Mouse (Mus musculus): ENCODE measurements around the gene Mei1. TPM values are rescaled to one million over a fixed set of nuclear protein-coding genes. Genes with fewer than 3 reads are reported as not detected.
A peak's percentile ranks its signal among the peaks of the same experiment; 100 is the strongest.
"Not testable (repeated sequence)": the region's sequence is repeated elsewhere in the genome, so short reads cannot be mapped to it uniquely, and the experiment has no call there.

Mei1 gene
- polyA plus RNA-seq, 1 experiment from 2014 or later = not detected

DNA sequence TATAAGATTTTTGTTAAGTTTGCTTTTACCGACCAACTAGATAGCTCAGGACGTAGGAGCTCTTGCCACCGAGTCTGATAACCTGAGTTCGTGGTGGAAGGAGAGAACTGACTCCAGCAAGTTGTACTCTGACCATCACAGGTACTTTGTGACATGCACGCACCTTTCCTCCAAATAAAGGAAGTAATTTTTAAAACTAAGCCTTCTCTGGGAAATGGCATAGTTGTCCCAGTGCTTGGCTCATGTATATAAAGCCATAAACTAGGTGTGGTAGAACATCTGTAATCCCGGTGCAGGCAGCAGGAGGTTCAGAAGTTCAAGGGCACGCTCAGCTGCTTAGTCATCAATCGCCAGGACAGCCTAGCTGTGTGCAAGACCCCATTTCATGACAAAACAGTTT, 50.7 kb downstream of the Mei1 start:
- H3K4me2 ChIP-seq (ENCODE audit: low read length) = no peak overlapping the region
- DNase-seq (ENCODE audit: low spot score) (no peak), ATAC-seq (replicated peaks; ENCODE audit: low FRiP score, low TSS enrichment, low read depth) (no peak)
- H3K27me3 ChIP-seq (replicated peaks; ENCODE audit: control insufficient read depth, insufficient read depth, low read length) = peaks cover 7% of the 10 kb centered on the region; the same call in 1 of the 2 replicates
- H3K9me3 ChIP-seq (ENCODE audit: control insufficient read depth, low read length) = no peaks in the 10 kb centered on the region
- H3K27ac ChIP-seq (ENCODE audit: low read depth) = no peak overlapping the region
- no peak overlapping the region for H3K9ac ChIP-seq (ENCODE audit: low read length)
- WGBS = 59% methylated on average over 8 of the region's 8 CpGs
- no peaks in the 10 kb centered on the region for H3K4me1 ChIP-seq (replicated peaks; ENCODE audit: control insufficient read depth, insufficient read depth, low read length)
- no peak overlapping the region for H3K4me3 ChIP-seq (ENCODE audit: low read depth, low read length)
- H3K36me3 ChIP-seq (ENCODE audit: control insufficient read depth, insufficient read depth, low read length) = no peaks in the 10 kb centered on the region

DNA sequence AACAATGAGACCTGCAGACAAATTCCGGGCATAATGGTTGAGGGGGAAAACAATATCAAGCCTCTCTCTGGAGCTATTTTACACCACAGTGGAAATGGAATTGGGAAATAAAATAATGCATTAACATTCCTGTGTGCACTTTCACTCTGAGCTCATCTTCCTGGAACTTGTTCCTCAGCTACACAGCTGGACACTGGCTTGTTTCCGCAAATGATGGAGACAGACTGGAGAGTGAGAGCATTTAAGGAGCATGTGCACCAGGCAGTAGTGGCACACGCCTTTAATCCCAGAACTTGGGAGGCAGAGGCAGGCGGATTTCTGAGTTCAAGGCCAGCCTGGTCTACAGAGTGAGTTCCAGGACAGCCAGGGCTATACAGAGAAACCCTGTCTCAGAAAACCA, 56.9 kb downstream of the Mei1 start:
- not testable (repeated sequence) for DNase-seq (ENCODE audit: low spot score); H3K27ac ChIP-seq (ENCODE audit: low read depth); H3K9me3 ChIP-seq (ENCODE audit: control insufficient read depth, low read length); H3K27me3 ChIP-seq (replicated peaks; ENCODE audit: control insufficient read depth, insufficient read depth, low read length); ATAC-seq (replicated peaks; ENCODE audit: low FRiP score, low TSS enrichment, low read depth); H3K36me3 ChIP-seq (ENCODE audit: control insufficient read depth, insufficient read depth, low read length); H3K4me1 ChIP-seq (replicated peaks; ENCODE audit: control insufficient read depth, insufficient read depth, low read length); H3K9ac ChIP-seq (ENCODE audit: low read length); H3K4me3 ChIP-seq (ENCODE audit: low read depth, low read length)
- H3K4me2 ChIP-seq (ENCODE audit: low read length) = peak overlapping the region; percentile 73; the same call in 1 of the 2 replicates
- WGBS = 78% methylated on average over 4 of the region's 4 CpGs

DNA sequence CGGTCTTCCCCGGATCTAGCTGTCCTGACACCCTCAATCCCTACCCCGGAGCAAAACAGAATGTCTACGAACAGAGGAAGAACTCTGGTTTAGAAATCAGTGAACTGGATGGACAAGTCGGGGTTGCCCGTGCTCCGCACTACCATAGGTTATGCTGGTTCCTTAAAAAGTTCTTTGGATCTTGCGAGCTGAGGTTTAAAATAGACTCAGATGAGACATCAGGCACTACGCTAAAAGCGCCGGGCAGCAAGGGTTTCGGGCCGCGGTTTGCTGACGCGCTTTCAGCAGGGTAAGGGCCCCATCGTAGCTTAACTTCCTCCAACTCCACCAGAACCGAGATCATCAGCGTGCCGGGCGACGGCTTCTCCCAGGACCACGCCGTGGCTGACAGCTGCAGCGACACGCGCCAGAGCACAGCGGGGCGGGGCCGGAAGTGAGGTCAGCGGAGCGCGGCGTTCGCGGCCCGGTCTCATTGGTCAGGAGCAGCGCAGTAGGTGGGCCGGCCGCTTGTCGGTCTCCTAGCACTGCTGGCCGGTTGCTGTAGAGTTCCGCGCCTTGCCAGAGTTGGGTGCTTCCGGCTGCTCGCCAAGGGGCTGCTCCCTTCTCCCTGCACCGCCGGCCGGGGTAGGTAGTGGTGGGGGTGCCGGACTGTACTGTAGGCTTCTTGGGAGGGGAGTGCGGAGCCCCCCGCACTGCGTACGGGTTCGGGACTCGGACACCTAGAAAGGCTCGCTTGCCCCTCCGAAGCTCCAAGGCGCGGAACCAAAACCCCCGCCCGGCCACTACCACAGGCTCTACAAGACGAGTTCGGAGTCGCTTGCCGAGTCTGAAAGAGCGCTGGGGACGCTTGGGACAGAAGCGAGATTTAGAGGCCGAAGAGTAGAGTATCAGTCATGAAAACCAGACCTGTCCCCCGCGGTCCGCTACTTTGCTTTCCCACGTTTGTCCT, 57.9 kb downstream of the Mei1 start, which contains the start of gene Ccdc134:
Gene Ccdc134, plus strand, starts transcription at position 497 of the 949 bp plus-strand sequence.
- Histone ChIP-seq H3K27me3 (replicated peaks; ENCODE audit: control insufficient read depth, insufficient read depth, low read length) (peaks cover 5% of the 10 kb centered on the region; the same call in 1 of the 2 replicates), H3K27ac (ENCODE audit: low read depth) (peak within 1 kb of the TSS; percentile 67; the same call in 1 of the 2 replicates), H3K4me3 (ENCODE audit: low read depth, low read length) (peak within 1 kb of the TSS; percentile 68), H3K4me1 (replicated peaks; ENCODE audit: control insufficient read depth, insufficient read depth, low read length) (peaks cover 8% of the 10 kb centered on the region; the same call in 1 of the 2 replicates), H3K9ac (ENCODE audit: low read length) (peak within 1 kb of the TSS; percentile 67), H3K36me3 (ENCODE audit: control insufficient read depth, insufficient read depth, low read length) (0 out of 2 replicates have a peak, but pooled peaks cover 3% of the 10 kb centered on the region), H3K4me2 (ENCODE audit: low read length) (peak within 1 kb of the TSS; percentile 73), H3K9me3 (ENCODE audit: control insufficient read depth, low read length) (no peaks in the 10 kb centered on the region)
- ATAC-seq (replicated peaks; ENCODE audit: low FRiP score, low TSS enrichment, low read depth) = peak; percentile 99
- under 1% methylated on average over 74 of the region's 74 CpGs for WGBS
- peak; percentile 99 for DNase-seq (ENCODE audit: low spot score)

DNA sequence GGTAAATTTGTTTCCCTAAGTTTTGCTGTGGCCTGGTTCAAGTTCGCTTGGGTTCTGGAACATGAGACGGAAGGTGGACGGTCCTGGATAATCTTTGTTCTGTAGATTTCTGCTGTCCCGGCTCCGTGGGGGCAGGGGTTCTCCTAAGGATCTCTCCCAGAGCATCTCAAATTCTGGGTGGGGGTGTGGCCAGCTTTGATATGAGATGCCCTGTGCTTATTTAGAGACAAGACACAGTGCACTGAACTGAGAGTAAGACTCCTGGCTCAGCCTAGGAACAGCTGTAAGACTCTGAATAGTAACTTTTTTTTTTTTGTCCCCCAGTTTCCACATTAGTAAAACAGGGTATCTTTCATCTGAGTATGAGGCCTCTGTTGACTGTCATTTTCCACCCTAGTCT, 58.6 kb downstream of the Mei1 start:
- H3K4me1 ChIP-seq (replicated peaks; ENCODE audit: control insufficient read depth, insufficient read depth, low read length) = peaks cover 8% of the 10 kb centered on the region; the same call in 1 of the 2 replicates
- WGBS = 4% methylated on average over 5 of the region's 5 CpGs
- H3K4me2 ChIP-seq (ENCODE audit: low read length) = peak overlapping the region; percentile 73
- H3K36me3 ChIP-seq (ENCODE audit: control insufficient read depth, insufficient read depth, low read length) = 0 out of 2 replicates have a peak, but pooled peaks cover 3% of the 10 kb centered on the region
- peak overlapping the region; percentile 67; the same call in 1 of the 2 replicates for H3K27ac ChIP-seq (ENCODE audit: low read depth)
- ATAC-seq (replicated peaks; ENCODE audit: low FRiP score, low TSS enrichment, low read depth) (no peak), DNase-seq (ENCODE audit: low spot score) (no peak)
- peaks cover 5% of the 10 kb centered on the region; the same call in 1 of the 2 replicates for H3K27me3 ChIP-seq (replicated peaks; ENCODE audit: control insufficient read depth, insufficient read depth, low read length)
- peak overlapping the region; percentile 68 for H3K4me3 ChIP-seq (ENCODE audit: low read depth, low read length)
- H3K9ac ChIP-seq (ENCODE audit: low read length) = peak overlapping the region; percentile 67
- no peaks in the 10 kb centered on the region for H3K9me3 ChIP-seq (ENCODE audit: control insufficient read depth, low read length)

DNA sequence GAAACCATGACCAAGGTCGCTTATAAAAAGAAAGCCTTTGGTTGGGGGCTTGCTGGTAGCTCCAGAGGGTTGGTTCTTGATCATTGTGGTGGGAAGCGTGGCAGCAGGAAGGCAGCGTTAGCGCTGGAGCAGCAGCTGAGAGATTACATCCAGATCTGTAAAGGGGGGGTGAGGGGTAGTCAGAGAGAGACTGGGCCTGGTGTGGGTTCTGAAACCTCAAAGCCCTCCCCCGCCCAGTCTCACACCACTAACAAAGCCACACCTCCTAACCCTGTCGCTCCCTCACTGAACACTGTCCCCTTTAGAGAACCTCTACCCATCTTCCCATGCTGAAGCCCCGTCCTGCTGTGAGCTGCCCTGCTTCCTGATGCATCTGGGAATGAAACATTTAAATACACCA, 60.8 kb downstream of the Mei1 start:
- DNase-seq (ENCODE audit: low spot score) = no peak
- 0 out of 2 replicates have a peak, but pooled peaks cover 3% of the 10 kb centered on the region for H3K36me3 ChIP-seq (ENCODE audit: control insufficient read depth, insufficient read depth, low read length)
- 71% methylated on average over 7 of the region's 7 CpGs for WGBS

DNA sequence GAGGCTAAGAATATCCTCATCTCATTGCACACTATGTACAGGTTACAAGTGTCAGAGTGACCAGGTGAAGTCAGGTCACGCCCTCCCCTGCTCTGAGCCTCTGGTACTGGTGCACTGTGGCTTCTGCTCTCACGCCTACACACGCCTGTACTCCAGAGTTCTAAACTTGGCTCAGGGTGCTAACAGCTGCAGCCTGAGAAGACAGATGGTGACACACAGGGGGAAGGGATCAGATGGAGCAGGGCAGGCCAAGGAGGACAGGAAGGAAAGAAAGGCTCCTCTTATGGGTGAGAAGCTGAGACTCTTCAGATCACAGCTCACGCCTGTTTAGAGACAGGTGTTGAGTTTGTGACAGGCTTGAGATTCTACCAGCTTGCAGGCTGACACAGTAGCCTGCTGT, 65.6 kb downstream of the Mei1 start:
- no peak overlapping the region for H3K4me2 ChIP-seq (ENCODE audit: low read length)
- 71% methylated on average over 4 of the region's 4 CpGs for WGBS
- no peak overlapping the region for H3K9ac ChIP-seq (ENCODE audit: low read length)
- H3K4me1 ChIP-seq (replicated peaks; ENCODE audit: control insufficient read depth, insufficient read depth, low read length) = no peaks in the 10 kb centered on the region
- H3K36me3 ChIP-seq (ENCODE audit: control insufficient read depth, insufficient read depth, low read length) = 0 out of 2 replicates have a peak, but pooled peaks cover 3% of the 10 kb centered on the region
- ATAC-seq (replicated peaks; ENCODE audit: low FRiP score, low TSS enrichment, low read depth) = no peak
- DNase-seq (ENCODE audit: low spot score) = no peak
- no peaks in the 10 kb centered on the region for H3K27me3 ChIP-seq (replicated peaks; ENCODE audit: control insufficient read depth, insufficient read depth, low read length)
- no peak overlapping the region for H3K4me3 ChIP-seq (ENCODE audit: low read depth, low read length)
- no peaks in the 10 kb centered on the region for H3K9me3 ChIP-seq (ENCODE audit: control insufficient read depth, low read length)
- no peak overlapping the region for H3K27ac ChIP-seq (ENCODE audit: low read depth)

More for the DNA sequence above, 60.8 kb downstream of the Mei1 start:
- no peak overlapping the region for H3K9ac ChIP-seq (ENCODE audit: low read length)
- H3K4me1 ChIP-seq (replicated peaks; ENCODE audit: control insufficient read depth, insufficient read depth, low read length) = peaks cover 8% of the 10 kb centered on the region; the same call in 1 of the 2 replicates
- no peak overlapping the region for H3K4me2 ChIP-seq (ENCODE audit: low read length)
- no peaks in the 10 kb centered on the region for H3K27me3 ChIP-seq (replicated peaks; ENCODE audit: control insufficient read depth, insufficient read depth, low read length)
- H3K27ac ChIP-seq (ENCODE audit: low read depth) = no peak overlapping the region
- no peak for ATAC-seq (replicated peaks; ENCODE audit: low FRiP score, low TSS enrichment, low read depth)
- H3K9me3 ChIP-seq (ENCODE audit: control insufficient read depth, low read length) = no peaks in the 10 kb centered on the region
- no peak overlapping the region for H3K4me3 ChIP-seq (ENCODE audit: low read depth, low read length)

DNA sequence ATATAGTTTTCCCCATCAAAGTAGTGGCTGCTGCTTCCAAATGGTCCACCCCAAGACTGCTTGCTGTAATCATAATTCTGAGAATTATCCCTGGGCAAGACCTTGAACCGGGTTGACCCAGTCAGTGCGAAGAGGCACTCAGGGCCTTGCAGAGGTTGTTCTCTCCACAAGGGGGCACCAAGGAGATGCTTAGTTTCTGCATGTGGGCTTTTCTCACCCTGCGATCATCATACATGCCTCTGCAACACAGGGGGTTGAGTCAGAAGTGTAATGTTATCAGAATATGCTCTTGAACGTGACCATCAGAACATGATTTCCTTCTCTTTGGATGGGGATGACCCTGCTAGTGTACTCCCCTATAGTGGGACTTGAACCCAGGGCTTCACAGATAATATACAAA, 68.8 kb downstream of the Mei1 start:
- DNase-seq (ENCODE audit: low spot score) = peak; percentile 76
- Histone ChIP-seq H3K27me3 (replicated peaks; ENCODE audit: control insufficient read depth, insufficient read depth, low read length) (no peaks in the 10 kb centered on the region), H3K27ac (ENCODE audit: low read depth) (no peak overlapping the region), H3K4me3 (ENCODE audit: low read depth, low read length) (no peak overlapping the region), H3K9ac (ENCODE audit: low read length) (no peak overlapping the region), H3K36me3 (ENCODE audit: control insufficient read depth, insufficient read depth, low read length) (peaks cover 12% of the 10 kb centered on the region; the same call in 1 of the 2 replicates), H3K4me1 (replicated peaks; ENCODE audit: control insufficient read depth, insufficient read depth, low read length) (no peaks in the 10 kb centered on the region), H3K4me2 (ENCODE audit: low read length) (no peak overlapping the region), H3K9me3 (ENCODE audit: control insufficient read depth, low read length) (no peaks in the 10 kb centered on the region)
- WGBS = 49% methylated on average over 4 of the region's 4 CpGs
- no peak for ATAC-seq (replicated peaks; ENCODE audit: low FRiP score, low TSS enrichment, low read depth)

DNA sequence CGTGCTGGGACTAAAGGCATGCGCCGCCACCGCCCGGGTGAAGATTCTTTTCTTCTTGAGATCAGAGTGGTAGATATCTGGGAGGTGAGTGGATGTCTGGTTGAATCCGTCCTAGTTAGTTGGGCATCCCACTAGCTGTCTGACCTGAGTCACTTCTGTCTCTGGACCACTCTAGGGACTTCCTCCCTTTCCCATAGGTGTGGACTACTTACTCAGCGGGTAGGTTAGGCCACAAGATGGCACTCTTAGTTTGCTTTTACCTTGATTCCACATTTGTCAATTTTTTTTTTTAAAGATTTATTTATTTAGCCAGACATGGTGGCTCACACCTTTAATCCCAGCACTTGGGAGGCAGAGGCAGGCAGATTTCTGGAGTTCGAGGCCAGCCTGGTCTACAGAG, 69.4 kb downstream of the Mei1 start:
- ATAC-seq (replicated peaks; ENCODE audit: low FRiP score, low TSS enrichment, low read depth) = no peak
- H3K4me1 ChIP-seq (replicated peaks; ENCODE audit: control insufficient read depth, insufficient read depth, low read length) = peaks cover 3% of the 10 kb centered on the region; the same call in 1 of the 2 replicates
- peaks cover 12% of the 10 kb centered on the region; the same call in 1 of the 2 replicates for H3K36me3 ChIP-seq (ENCODE audit: control insufficient read depth, insufficient read depth, low read length)
- WGBS = 93% methylated on average over 8 of the region's 8 CpGs
- DNase-seq (ENCODE audit: low spot score) = no peak
- no peaks in the 10 kb centered on the region for H3K9me3 ChIP-seq (ENCODE audit: control insufficient read depth, low read length)
- no peak overlapping the region for H3K9ac ChIP-seq (ENCODE audit: low read length)
- no peak overlapping the region for H3K27ac ChIP-seq (ENCODE audit: low read depth)
- no peak overlapping the region for H3K4me3 ChIP-seq (ENCODE audit: low read depth, low read length)
- no peak overlapping the region for H3K4me2 ChIP-seq (ENCODE audit: low read length)
- no peaks in the 10 kb centered on the region for H3K27me3 ChIP-seq (replicated peaks; ENCODE audit: control insufficient read depth, insufficient read depth, low read length)

All from intestine, embryonic 14.5 days (tissue).